Mouse (Mus musculus): ENCODE data around the gene Galnt16. TPM values are rescaled to one million over a fixed set of nuclear protein-coding genes. Genes with fewer than 3 reads are reported as not detected.

Galnt16 gene
- polyA plus RNA-seq, 1 experiment: 32.8 TPM

DNA sequence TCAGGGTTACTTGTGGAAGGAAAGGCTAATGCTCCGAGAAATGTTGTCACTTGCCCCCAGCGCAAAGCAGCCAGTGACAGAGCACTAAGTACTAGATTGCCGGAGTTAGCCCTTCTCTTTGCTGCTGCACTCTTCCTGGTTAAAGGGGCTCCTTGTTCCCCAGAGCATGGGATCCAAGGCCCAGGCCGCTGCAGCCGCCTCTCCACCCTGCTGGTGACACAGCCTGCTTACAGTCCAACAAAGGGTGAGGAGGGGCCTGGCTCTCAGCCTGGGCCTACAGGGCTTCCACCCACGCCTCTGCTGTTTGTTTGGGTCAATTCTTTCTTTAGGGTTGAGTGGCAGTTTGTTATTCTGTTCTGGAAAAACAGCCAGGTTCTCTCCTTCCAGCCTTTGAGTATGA is 80.7 kb downstream of the Galnt16 start:
- H3K4me3 ChIP-seq (replicated peaks; ENCODE audit: insufficient read depth, low read depth, low read length): no peak overlapping the region
- no peaks in the 10 kb centered on the region for H3K27me3 ChIP-seq (ENCODE audit: control insufficient read depth, insufficient read depth, low read length)
- 24% methylated on average over 6 of the region's 6 CpGs for WGBS
- H3K4me1 ChIP-seq (ENCODE audit: control insufficient read depth, insufficient read depth, low read length): peaks cover 15% of the 10 kb centered on the region; the same call in 1 of the 2 replicates
- H3K27ac ChIP-seq (ENCODE audit: insufficient read depth, low read length): peak overlapping the region; percentile 42; the same call in 1 of the 2 replicates
- no peak for TF ChIP-seq CTCF (IDR thresholded peaks at IDR 0.05; ENCODE audit: borderline replicate concordance, insufficient read depth, low read depth, low read length)
- no peak for TF ChIP-seq POLR2A (IDR thresholded peaks at IDR 0.05; ENCODE audit: borderline replicate concordance, insufficient read depth, low read length)
- DNase-seq: peak; percentile 32 to 53

GRCm38 (mm10) chr12:80601597-80602269 is 83.7 kb downstream of the Galnt16 start:
- Histone ChIP-seq H3K27me3 (ENCODE audit: control insufficient read depth, insufficient read depth, low read length) (no peaks in the 10 kb centered on the region), H3K27ac (ENCODE audit: insufficient read depth, low read length) (no peak overlapping the region), H3K4me3 (replicated peaks; ENCODE audit: insufficient read depth, low read depth, low read length) (no peak overlapping the region), H3K4me1 (ENCODE audit: control insufficient read depth, insufficient read depth, low read length) (peaks cover 15% of the 10 kb centered on the region; the same call in 1 of the 2 replicates)
- WGBS: 43% methylated on average over 9 of the region's 9 CpGs
- TF ChIP-seq CTCF (IDR thresholded peaks at IDR 0.05; ENCODE audit: borderline replicate concordance, insufficient read depth, low read depth, low read length) (no peak), POLR2A (IDR thresholded peaks at IDR 0.05; ENCODE audit: borderline replicate concordance, insufficient read depth, low read length) (no peak)
- no peak for DNase-seq

GRCm38 (mm10) chr12:80602432-80602831 is 84.4 kb downstream of the Galnt16 start:
- 90% methylated on average over 5 of the region's 5 CpGs for WGBS
- no peak overlapping the region for H3K27ac ChIP-seq (ENCODE audit: insufficient read depth, low read length)
- no peak for DNase-seq
- no peaks in the 10 kb centered on the region for H3K27me3 ChIP-seq (ENCODE audit: control insufficient read depth, insufficient read depth, low read length)
- H3K4me1 ChIP-seq (ENCODE audit: control insufficient read depth, insufficient read depth, low read length): peaks cover 15% of the 10 kb centered on the region; the same call in 1 of the 2 replicates
- TF ChIP-seq CTCF (IDR thresholded peaks at IDR 0.05; ENCODE audit: borderline replicate concordance, insufficient read depth, low read depth, low read length) (no peak), POLR2A (IDR thresholded peaks at IDR 0.05; ENCODE audit: borderline replicate concordance, insufficient read depth, low read length) (no peak)
- no peak overlapping the region for H3K4me3 ChIP-seq (replicated peaks; ENCODE audit: insufficient read depth, low read depth, low read length)

DNA sequence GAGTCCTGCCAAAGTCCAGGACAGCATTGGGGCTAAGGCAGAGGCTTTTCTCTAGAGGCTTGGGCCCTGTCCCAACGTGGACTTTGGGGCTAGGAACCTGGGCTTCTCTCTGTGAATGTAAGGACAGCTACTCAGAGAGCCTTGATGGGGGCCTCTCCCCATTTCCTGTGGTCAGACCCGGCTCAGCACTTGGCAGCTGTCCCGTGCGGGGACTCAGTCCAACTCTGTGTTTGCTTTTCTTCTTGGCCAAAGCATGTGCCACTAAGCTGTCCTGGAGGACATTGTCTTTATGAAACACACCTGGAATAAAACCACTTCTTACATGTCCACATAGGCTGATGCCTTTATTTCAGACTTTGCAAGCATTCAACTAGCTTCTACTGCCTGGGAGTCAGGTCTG is 85.5 kb downstream of the Galnt16 start:
- WGBS: 13% methylated on average over 4 of the region's 4 CpGs
- DNase-seq: peak in 1 of 2 experiments; percentile 23

DNA sequence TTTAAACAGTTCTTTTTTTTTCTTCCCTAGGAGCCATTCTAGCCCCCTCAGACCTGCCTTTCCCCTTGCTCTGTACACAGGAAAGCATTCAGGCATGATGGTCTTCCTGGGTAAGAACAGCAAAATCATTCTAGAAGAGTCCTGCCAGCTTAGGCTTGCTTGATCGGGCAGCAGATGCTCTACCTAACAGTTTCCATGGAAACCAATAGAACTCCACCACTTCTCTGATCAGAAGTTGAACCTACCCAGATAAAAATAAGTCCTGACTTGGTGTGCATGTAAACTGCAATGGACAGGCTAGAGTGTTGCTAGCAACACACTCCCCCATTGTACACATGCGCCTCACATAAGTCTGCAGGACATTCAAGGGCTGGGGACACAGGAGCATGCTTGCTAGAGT is 86.1 kb downstream of the Galnt16 start:
- no peak for DNase-seq
- WGBS: 80% methylated on average over 2 of the region's 2 CpGs
- no peak overlapping the region for H3K4me3 ChIP-seq (replicated peaks; ENCODE audit: insufficient read depth, low read depth, low read length)
- TF ChIP-seq CTCF (IDR thresholded peaks at IDR 0.05; ENCODE audit: borderline replicate concordance, insufficient read depth, low read depth, low read length): no peak
- no peak for TF ChIP-seq POLR2A (IDR thresholded peaks at IDR 0.05; ENCODE audit: borderline replicate concordance, insufficient read depth, low read length)
- peaks cover 3% of the 10 kb centered on the region; the same call in 1 of the 2 replicates for H3K4me1 ChIP-seq (ENCODE audit: control insufficient read depth, insufficient read depth, low read length)
- no peaks in the 10 kb centered on the region for H3K27me3 ChIP-seq (ENCODE audit: control insufficient read depth, insufficient read depth, low read length)
- H3K27ac ChIP-seq (ENCODE audit: insufficient read depth, low read length): no peak overlapping the region

More for the DNA sequence above, 85.5 kb downstream of the Galnt16 start:
- Histone ChIP-seq H3K4me3 (replicated peaks; ENCODE audit: insufficient read depth, low read depth, low read length) (no peak overlapping the region), H3K27me3 (ENCODE audit: control insufficient read depth, insufficient read depth, low read length) (no peaks in the 10 kb centered on the region), H3K27ac (ENCODE audit: insufficient read depth, low read length) (no peak overlapping the region), H3K4me1 (ENCODE audit: control insufficient read depth, insufficient read depth, low read length) (peaks cover 9% of the 10 kb centered on the region; the same call in 1 of the 2 replicates)
- TF ChIP-seq POLR2A (IDR thresholded peaks at IDR 0.05; ENCODE audit: borderline replicate concordance, insufficient read depth, low read length): no peak
- TF ChIP-seq CTCF (IDR thresholded peaks at IDR 0.05; ENCODE audit: borderline replicate concordance, insufficient read depth, low read depth, low read length): no peak

GRCm38 (mm10) chr12:80608576-80608975 is 90.5 kb downstream of the Galnt16 start:
- Histone ChIP-seq H3K4me1 (ENCODE audit: control insufficient read depth, insufficient read depth, low read length) (no peaks in the 10 kb centered on the region), H3K4me3 (replicated peaks; ENCODE audit: insufficient read depth, low read depth, low read length) (no peak overlapping the region), H3K27me3 (ENCODE audit: control insufficient read depth, insufficient read depth, low read length) (no peaks in the 10 kb centered on the region), H3K27ac (ENCODE audit: insufficient read depth, low read length) (no peak overlapping the region)
- 80% methylated on average over 1 of the region's 1 CpGs for WGBS
- TF ChIP-seq CTCF (IDR thresholded peaks at IDR 0.05; ENCODE audit: borderline replicate concordance, insufficient read depth, low read depth, low read length): no peak
- TF ChIP-seq POLR2A (IDR thresholded peaks at IDR 0.05; ENCODE audit: borderline replicate concordance, insufficient read depth, low read length): no peak
- DNase-seq: no peak

- 65% methylated on average over 3 of the region's 3 CpGs for WGBS
- Histone ChIP-seq H3K27ac (ENCODE audit: insufficient read depth, low read length) (no peak overlapping the region), H3K27me3 (ENCODE audit: control insufficient read depth, insufficient read depth, low read length) (no peaks in the 10 kb centered on the region), H3K4me3 (replicated peaks; ENCODE audit: insufficient read depth, low read depth, low read length) (no peak overlapping the region), H3K4me1 (ENCODE audit: control insufficient read depth, insufficient read depth, low read length) (no peaks in the 10 kb centered on the region)
- TF ChIP-seq CTCF (IDR thresholded peaks at IDR 0.05; ENCODE audit: borderline replicate concordance, insufficient read depth, low read depth, low read length) (no peak), POLR2A (IDR thresholded peaks at IDR 0.05; ENCODE audit: borderline replicate concordance, insufficient read depth, low read length) (no peak)
- DNase-seq: no peak
These were observed 91.9 kb downstream of the Galnt16 start for GRCm38 (mm10) chr12:80609928-80610327.

- H3K27ac ChIP-seq (ENCODE audit: insufficient read depth, low read length): no peak overlapping the region
- H3K4me1 ChIP-seq (ENCODE audit: control insufficient read depth, insufficient read depth, low read length): no peaks in the 10 kb centered on the region
- no peaks in the 10 kb centered on the region for H3K27me3 ChIP-seq (ENCODE audit: control insufficient read depth, insufficient read depth, low read length)
- 68% methylated on average over 9 of the region's 9 CpGs for WGBS
- no peak for DNase-seq
- no peak overlapping the region for H3K4me3 ChIP-seq (replicated peaks; ENCODE audit: insufficient read depth, low read depth, low read length)
- TF ChIP-seq CTCF (IDR thresholded peaks at IDR 0.05; ENCODE audit: borderline replicate concordance, insufficient read depth, low read depth, low read length): no peak
These were observed 94.2 kb downstream of the Galnt16 start for GRCm38 (mm10) chr12:80612113-80612791.
